Mouse (Mus musculus): ENCODE data around the gene Ccdc175. TPM values are rescaled to one million over a fixed set of nuclear protein-coding genes. Genes with fewer than 3 reads are reported as not detected.

The Ccdc175 gene
- total RNA-seq (2021) = not detected
- long read RNA-seq, experiment 1 = 0 reads
- long read RNA-seq, experiment 2 = 0 reads

GRCm38 (mm10) chr12:72184929-72185328 lies at the start of gene Ccdc175:
TSS of gene Ccdc175 (minus strand) at chr12:72185029.
- no peak for DNase-seq

- DNase-seq = no peak
These were observed 49.3 kb upstream of the Ccdc175 start for GRCm38 (mm10) chr12:72234151-72234550.

- DNase-seq = no peak
These were observed 48.3 kb upstream of the Ccdc175 start for GRCm38 (mm10) chr12:72232826-72233790.

DNA sequence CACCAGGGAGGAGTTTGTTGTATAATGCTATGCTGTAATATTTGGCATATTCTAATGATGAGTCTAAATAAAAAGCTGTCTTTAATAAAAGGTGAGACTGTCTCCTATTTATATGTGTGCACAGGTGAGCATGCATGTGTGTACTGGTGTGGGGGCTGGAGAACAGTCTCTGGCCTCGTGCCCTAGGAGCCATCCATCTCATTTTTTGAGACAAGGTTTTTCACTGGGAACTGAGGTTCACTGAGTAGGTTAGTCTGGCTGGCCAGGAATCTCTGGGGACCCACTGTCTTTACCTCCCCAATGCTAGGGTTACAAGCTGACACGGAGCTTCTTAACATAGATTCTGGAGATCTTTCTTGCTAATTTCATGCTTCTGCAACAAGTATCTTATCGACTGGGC lies 47.3 kb upstream of the Ccdc175 start:
- DNase-seq = no peak

GRCm38 (mm10) chr12:72229451-72230196 lies 44.8 kb upstream of the Ccdc175 start:
- no peak for DNase-seq

- no peak for DNase-seq
These were observed 42.9 kb upstream of the Ccdc175 start for GRCm38 (mm10) chr12:72227731-72228130.

GRCm38 (mm10) chr12:72225371-72225770 lies 40.5 kb upstream of the Ccdc175 start:
- no peak for DNase-seq

- DNase-seq = no peak
These were observed 38.8 kb upstream of the Ccdc175 start for GRCm38 (mm10) chr12:72223557-72224102.

DNA sequence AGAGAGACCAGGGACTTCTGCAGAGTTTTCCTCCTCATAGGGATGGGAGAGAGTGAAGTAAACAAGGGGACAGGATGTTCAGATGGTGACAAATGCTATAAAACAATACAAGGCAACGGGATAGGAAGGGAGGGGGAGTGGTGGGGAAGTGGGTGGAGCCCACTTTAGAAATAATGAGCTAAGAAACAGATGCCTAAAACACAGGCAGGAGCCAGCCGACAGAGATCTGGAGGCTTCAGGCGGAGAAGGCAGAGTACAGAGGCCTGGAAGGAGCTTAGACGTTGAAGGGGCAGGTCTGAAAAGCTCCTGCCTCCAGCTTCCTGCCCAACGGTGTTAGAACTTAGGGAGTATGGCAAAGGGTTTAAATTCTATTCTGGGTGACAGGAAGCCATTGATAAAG lies 28.7 kb upstream of the Ccdc175 start:
- no peak for DNase-seq

- DNase-seq = no peak
These were observed 16.0 kb upstream of the Ccdc175 start for GRCm38 (mm10) chr12:72200828-72201227.

DNA sequence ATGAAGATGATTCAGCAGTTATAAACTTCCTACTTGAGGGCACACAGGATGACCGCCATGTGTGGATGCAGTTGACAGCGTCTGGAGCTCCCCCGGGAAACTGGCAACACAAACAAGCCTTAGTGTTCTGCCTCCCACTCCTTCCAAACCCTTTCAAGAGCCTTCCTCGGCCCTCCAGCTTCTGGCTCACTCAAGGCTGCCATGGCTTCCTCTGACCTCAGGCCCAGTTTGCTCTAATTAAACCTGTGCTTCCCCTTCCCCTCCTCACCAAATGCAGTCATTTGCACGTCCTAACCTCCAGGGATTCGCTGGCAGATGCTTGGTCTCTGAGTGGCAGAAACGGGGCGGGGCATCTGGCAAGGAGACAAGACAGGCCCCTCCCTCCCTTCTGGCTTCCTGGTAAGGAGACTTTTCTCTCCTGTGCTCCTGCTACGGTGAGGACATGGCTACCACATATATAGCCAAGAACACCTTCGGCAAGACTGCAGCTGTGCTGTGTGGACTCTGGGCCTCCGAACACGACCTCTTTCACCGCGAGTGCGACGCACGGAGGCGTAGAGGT lies 13.2 kb upstream of the Ccdc175 start:
- DNase-seq = peak in 1 of 2 experiments; percentile 7

DNA sequence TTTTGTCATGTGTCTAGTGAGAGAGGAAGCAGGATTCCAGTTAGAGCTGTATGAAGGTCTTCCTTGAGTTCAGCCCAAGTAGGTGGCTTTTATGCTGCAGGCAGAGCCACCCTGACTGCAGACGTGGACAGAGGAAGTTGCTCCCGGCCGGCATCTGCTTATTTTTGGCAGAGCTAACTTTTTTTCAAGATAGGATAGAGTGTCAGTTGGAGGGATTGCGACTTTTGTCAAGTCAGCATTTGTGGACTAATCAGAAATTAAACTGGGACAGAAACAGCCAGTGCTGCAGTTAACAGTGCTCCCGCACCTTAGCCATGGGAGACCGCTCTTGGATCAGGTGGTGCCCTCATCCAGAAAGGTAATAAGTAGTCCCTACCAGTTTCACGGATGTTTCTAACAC lies 12.6 kb upstream of the Ccdc175 start:
- no peak for DNase-seq

DNA sequence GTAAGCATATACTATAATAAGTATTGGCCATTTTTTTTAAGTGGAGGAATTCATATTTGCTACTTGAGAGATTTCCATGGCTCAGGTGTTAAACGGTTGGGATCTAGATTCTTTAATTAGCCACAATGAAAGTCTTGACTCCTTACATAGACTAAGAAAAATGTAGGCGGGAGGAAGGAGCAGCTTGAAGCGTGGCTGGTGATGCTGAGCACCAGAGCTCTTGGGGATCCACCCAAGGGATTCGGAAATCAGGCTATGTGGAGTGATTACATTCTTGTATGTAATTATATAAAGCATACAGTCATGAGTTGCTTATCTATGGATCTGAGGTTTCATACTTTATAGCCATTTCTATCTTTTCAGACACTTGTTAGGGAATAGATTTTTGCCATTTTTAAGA lies 5.3 kb downstream of the Ccdc175 start:
- DNase-seq = no peak

DNA sequence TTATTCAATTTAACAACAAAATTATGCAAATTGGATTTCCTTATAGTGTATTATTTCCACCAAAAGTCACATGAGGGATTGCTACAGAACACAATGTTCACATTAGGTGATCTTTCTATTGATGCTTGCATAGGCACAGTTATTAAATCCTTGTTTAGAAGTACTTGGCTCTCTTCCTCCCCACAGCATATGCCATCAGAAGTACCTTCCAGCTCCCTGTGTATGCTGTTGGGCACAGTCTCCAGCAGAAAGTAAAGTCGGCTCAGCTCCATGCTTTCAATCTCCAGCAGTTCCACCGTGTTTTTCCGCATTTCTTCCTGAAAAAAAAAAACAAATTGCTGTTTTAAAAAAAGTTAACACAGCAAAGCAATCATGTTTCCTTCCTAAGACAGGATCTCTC lies 6.5 kb downstream of the Ccdc175 start:
- DNase-seq = no peak

DNA sequence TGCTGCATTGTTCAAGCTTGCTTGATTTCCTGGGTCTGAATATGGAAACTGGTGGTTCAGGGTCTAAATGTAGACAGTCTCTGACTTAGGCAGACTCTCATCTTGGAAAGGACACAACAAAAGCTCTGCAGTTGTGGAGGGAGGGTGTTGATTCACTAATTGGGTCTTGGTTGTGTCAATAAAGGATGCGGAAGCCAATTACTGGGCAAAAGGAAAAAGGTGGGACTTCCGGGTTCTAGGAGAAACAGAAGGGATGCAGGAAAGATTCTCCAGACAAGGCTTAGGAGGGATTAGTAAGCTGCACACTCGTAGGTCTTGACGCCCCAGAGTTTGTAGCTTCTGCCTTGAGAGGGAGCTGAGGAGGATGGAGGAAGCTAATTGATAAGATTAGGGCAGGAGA lies 26.4 kb downstream of the Ccdc175 start:
- no peak for DNase-seq

GRCm38 (mm10) chr12:72150786-72151185 lies 34.0 kb downstream of the Ccdc175 start:
- DNase-seq = no peak

DNA sequence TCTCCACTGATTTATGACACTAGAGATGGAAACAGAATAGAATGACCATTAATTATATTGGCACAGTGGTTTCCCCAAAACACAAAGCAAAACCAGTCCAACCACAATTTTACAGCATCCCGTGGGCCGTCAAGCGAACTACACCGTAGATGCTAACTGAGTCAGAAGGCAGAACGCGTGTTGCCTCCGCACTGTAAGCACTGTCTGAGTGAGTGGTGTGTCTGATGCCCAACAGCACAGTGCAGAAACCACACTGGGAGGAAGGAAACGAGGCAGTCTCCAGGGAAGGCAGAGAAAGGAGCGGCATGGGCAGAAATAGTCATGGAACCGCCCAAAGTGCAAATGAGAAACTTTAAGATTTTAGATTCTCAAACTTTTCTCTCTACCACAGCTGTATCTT lies 55.6 kb downstream of the Ccdc175 start:
- DNase-seq = no peak

GRCm38 (mm10) chr12:72115686-72116345 lies 69.0 kb downstream of the Ccdc175 start:
- no peak for DNase-seq

DNA sequence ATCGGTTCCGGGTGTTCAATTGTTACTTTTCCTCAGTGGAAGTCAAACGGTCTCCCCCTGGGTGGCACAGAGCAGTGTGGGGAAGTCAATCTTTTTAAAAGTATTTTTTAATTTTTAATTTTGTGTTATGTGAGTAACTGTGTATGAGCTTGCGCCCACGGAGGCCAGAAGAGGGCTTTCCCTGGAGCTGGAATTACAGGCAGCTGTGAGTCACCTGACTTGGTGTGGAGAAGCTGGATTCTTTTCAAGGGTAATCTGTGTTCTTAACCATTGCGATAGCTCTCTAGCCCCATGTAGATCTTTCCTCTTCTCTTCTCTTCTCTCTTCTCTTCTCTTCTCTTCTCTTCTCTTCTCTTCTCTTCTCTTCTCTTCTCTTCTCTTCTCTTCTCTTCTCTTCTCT lies 69.7 kb downstream of the Ccdc175 start:
- peak; percentile 26 to 43 for DNase-seq

DNA sequence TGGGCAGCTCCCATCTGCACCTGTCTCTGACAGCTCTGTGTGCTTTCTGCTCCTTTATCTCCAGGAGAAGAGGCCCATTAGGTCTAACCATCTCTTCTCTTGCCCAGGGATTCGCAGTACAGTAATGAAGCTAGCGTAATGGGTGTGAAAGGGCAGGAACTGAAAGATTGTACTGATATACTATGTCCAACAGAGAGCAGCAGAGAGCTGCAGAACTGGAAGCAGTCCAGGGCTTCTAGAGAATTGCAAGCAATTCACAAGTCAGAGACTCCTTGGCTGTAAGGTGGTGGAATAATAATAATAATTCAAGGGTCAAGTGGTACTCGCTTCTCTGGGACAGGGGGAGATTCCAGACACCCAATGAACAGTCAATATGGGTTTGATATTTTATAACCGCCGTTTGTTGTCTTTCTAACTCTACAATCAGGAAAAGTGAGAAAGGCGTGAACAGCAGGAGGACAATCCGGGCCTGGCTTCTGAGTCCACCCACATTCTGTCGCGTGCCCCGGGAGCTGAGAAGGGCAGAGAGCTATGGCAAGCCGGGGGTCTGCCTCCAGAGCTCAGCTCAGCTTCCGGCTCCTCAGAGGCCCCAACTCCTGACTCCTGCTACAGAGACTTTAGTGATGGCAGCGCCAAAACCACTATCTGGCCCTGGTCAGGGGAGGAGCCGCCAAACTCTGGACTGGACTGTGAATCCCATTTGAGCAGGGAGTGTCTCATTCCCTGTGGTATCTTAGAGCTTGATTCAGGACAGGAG lies 80.1 kb downstream of the Ccdc175 start:
- peak; percentile 55 to 78 for DNase-seq

DNA sequence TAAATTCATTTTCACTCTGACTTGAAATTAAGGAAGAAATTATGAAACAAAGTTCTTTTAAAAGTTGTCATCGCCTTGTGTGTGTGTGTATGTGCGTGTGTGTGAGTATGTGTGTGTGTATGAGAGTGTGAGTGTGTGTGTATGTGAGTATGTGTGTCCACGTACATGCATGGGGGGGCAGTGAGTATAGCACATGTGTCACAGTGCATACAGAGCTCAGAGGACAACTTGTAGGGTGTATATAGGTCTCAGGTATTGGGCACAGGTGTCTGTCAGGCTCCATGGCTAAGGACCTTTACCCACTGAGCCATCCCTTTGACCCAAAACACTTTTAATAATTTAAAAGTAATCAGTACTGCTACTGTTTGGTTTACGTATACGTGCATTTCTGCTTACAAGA lies 80.8 kb downstream of the Ccdc175 start:
- no peak for DNase-seq
